Comparison of ENCODE assay signal across 13 mouse cellular contexts in genomic region chr1:35941642-35942077, GRCm38 (mm10).
DNase-seq lines count a peak whose midpoint lies in the region; ATAC-seq and TF ChIP-seq lines count a peak whose summit lies in the region.
"Had no signal": no experiment of that assay in that cellular context is flagged by ENCODE, and none has a peak within 500 bp of the region (broad histone marks: within the 10 kb centered on the region; RNA-seq: fewer than 3 reads in every experiment).

No protein-coding gene starts in this region.

- no peak overlapping the region for H3K27ac ChIP-seq in kidney, embryonic 16.5 days (ENCODE audit: low read length)
- no peak overlapping the region for H3K27ac ChIP-seq in limb, embryonic 11.5 days (replicated peaks; ENCODE audit: low read depth, low read length)
- no peak overlapping the region for H3K27ac ChIP-seq in layer of hippocampus, adult 2 months

- no peak overlapping the region for H3K4me3 ChIP-seq in kidney, embryonic 16.5 days (ENCODE audit: low read length)
- no peak overlapping the region for H3K4me3 ChIP-seq in limb, embryonic 11.5 days (ENCODE audit: low read depth, low read length)
- H3K4me3 ChIP-seq in layer of hippocampus, adult 2 months = no peak overlapping the region

- WGBS in kidney, embryonic 16.5 days = 20% methylated on average over 8 of the region's 8 CpGs
- 14% methylated on average over 8 of the region's 8 CpGs for WGBS in limb, embryonic 11.5 days

- no peaks in the 10 kb centered on the region for H3K27me3 ChIP-seq in kidney, embryonic 16.5 days (ENCODE audit: insufficient read depth, low read length)
- H3K27me3 ChIP-seq in limb, embryonic 11.5 days (ENCODE audit: control insufficient read depth, insufficient read depth, low read length) = no peaks in the 10 kb centered on the region

- no peaks in the 10 kb centered on the region for H3K9me3 ChIP-seq in kidney, embryonic 16.5 days (ENCODE audit: low read length)
- H3K9me3 ChIP-seq in limb, embryonic 11.5 days (ENCODE audit: control insufficient read depth, low read length) = no peaks in the 10 kb centered on the region

- no peaks in the 10 kb centered on the region for H3K36me3 ChIP-seq in kidney, embryonic 16.5 days (ENCODE audit: insufficient read depth, low read length)
- H3K36me3 ChIP-seq in limb, embryonic 11.5 days (ENCODE audit: control insufficient read depth, insufficient read depth, low read length) = no peaks in the 10 kb centered on the region

- no peak overlapping the region for H3K4me2 ChIP-seq in kidney, embryonic 16.5 days (replicated peaks; ENCODE audit: low read depth, low read length)
- H3K4me2 ChIP-seq in limb, embryonic 11.5 days (ENCODE audit: low read depth, severe bottlenecking) = no peak overlapping the region
- H3K4me2 ChIP-seq: liver, embryonic 11.5 days had no signal

- TF ChIP-seq CTCF in layer of hippocampus, adult 2 months (conservative IDR thresholded peaks at IDR 0.05) = no peak

- 0 out of 2 replicates have a peak, but pooled peaks have one; percentile 3 for ATAC-seq in kidney, embryonic 16.5 days (ENCODE audit: low FRiP score, low TSS enrichment)
- no peak for ATAC-seq in limb, embryonic 11.5 days (ENCODE audit: insufficient number of reproducible peaks, low FRiP score, low TSS enrichment, low read depth)
- ATAC-seq: intestine, embryonic 16.5 days had no signal

- no peak overlapping the region for H3K9ac ChIP-seq in kidney, embryonic 16.5 days (replicated peaks; ENCODE audit: low read length)
- H3K9ac ChIP-seq in limb, embryonic 11.5 days (ENCODE audit: low read length) = peak overlapping the region; percentile 37; the same call in 1 of the 2 replicates

- peaks cover 10% of the 10 kb centered on the region; the same call in 1 of the 2 replicates for H3K4me1 ChIP-seq in kidney, embryonic 16.5 days (ENCODE audit: insufficient read depth, low read length)
- H3K4me1 ChIP-seq in limb, embryonic 11.5 days (ENCODE audit: control insufficient read depth, insufficient read depth, low read length) = peaks cover 7% of the 10 kb centered on the region; the same call in 1 of the 2 replicates

- peak; percentile 43 for DNase-seq in embryo, embryonic 11 days
- no peak for DNase-seq in embryo, embryonic 9.5 days (ENCODE audit: extremely low spot score)
- DNase-seq in kidney, postnatal 25 days = no peak
- no peak for DNase-seq in limb, embryonic 11.5 days (ENCODE audit: low spot score)
- DNase-seq in retina, embryonic 14.5 days (ENCODE audit: low spot score) = peak; percentile 18
- no peak for DNase-seq in ovary, adult 18-20 months (ENCODE audit: low spot score)
- DNase-seq in layer of hippocampus, adult 2 months (ENCODE audit: low spot score in 2 of 2) = no peak
- DNase-seq: cerebellum, postnatal 10 days; gastrocnemius, postnatal 10 days; thymus, postnatal 25 days had no signal

Comparison
In these comparisons a context has a peak if more than half of its experiments do, and no peak if none do; other contexts are left out.
1. DNase-seq: peak in embryo, embryonic 11 days (single experiment) and retina, embryonic 14.5 days (single experiment); none in embryo, embryonic 9.5 days (single experiment), kidney, postnatal 25 days (0 of 2), limb, embryonic 11.5 days (single experiment), ovary, adult 18-20 months (single experiment) and layer of hippocampus, adult 2 months (0 of 2).